Mouse (Mus musculus) CD4-positive helper T cell, adult 2 months (primary cell): ENCODE measurements around the gene Dram2.
"Not testable (repeated sequence)": the region's sequence is repeated elsewhere in the genome, so short reads cannot be mapped to it uniquely, and the experiment has no call there.

Experiments
- DNase-seq: peaks from one replicate; pipeline ENCODE4 v3.0.0-alpha.2; 2012; ENCODE audit warnings: low read depth, missing footprints, low spot score

The Dram2 gene

DNA sequence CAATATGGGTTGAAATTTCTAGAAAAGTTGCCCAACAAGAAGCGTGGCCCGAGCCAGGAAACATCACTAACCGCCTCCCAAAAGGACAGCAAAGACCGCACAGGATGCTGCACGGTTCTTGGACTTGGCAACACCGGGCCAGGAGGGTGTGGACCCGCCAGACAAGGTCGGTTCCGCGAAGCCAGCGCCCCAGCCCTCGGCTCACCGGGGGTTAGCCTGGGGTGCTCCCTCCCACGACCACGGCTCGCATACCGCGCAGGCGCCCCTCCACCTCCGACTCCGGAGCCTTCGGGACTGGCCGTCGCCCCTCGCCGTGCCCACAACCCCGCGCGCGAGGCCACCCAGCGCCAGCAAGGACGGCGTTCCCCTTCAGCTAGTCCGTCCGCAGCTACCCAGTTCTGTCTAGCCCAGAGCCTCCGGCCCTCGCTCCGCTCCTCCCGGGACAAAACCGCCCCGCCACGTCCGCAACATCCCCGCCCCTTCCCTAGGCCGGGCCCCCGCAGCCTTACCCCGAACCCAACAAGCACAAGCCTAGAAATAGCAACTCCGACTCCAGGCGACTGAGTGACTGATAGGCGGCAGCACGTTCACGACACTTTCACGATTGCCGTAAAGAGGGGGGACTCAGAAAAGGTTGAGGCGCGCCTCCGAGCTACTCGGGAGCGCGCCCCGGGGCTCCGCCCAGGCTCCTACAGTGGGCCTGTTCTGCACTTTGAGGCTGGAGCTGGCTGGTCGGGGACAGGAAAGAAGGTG is at the start of gene Dram2, which contains the start of gene Cept1:
Gene Dram2 (plus strand): TSS at position 628 of the 753 bp plus-strand sequence.
Gene Cept1 (minus strand): TSS at position 632 of the 753 bp plus-strand sequence.
- DNase-seq, result peak; percentile 98

DNA sequence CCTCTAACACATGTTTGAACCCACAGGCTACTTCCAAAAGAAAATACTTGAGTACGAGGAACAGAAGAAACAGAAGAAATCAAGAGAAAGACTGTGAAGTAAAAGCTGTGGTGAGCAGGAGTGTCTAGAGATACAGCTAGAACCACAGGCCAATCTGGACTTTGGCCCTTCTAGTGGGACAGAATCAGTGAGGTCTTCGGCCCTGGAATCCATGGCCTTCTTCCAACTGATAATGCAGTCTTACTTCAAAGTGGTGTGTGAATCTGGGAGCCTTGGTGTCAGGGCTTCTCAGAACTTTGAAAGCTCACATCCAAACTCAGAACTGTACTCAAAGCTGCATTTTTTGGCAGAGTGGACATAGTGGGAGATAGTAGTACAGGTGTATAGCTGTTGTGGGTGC is 47.1 kb upstream of the Dram2 start:
- no peak for DNase-seq

DNA sequence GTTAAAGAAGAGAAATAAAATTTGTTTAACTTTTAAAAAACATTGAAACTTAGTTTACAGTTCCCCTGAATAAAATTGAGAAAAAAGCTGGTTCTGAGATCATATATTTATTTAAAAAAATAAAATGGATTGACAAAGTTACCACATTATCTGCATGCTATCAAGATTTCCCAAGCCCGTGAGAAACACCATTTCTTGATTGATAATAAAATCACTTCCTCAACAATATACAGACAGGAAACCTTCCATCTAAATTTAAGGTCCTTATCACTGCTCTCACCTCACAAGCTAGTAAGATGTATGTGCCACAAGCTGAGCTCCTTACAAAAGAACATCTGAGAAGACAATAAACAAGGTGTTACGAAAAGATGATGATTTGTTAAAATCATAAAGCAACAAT is 44.7 kb upstream of the Dram2 start:
- no peak for DNase-seq

DNA sequence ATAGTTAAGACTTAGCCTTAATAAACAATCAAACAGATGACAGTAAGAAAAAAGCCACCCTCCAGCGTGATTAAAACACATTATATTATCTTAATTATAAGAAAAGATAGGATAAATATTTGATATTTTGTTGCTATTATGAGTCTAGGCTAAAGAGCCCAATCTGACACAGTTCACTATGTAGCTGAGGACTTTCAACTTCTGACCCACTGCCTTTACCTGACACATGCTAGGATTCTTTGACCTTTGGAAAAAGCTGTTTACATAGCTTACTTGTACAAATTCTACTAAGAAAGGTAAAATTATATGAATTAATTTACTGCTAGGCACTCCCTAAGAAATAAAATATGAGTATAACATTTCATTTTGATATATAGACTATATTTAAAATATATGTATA is 36.9 kb upstream of the Dram2 start:
- no peak for DNase-seq

DNA sequence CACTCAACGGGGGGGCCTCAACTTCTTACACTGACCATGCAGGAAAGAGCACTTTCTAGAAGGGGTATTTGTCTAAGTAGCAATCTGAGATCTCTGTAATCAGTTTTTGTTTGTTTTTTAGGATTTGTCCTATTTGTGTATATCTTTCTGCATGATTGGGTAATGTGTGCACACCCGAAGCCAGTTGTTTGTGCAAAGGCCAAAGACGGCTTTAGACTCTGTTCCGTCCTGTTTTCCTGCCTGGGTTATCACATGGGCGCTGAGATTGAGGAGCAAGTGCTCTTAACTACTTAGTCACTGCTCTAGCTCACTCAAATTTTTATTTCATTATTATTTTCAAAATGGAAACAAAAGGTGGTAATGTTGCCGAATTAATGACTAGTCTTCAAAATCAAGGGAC is 32.6 kb upstream of the Dram2 start:
- no peak for DNase-seq

DNA sequence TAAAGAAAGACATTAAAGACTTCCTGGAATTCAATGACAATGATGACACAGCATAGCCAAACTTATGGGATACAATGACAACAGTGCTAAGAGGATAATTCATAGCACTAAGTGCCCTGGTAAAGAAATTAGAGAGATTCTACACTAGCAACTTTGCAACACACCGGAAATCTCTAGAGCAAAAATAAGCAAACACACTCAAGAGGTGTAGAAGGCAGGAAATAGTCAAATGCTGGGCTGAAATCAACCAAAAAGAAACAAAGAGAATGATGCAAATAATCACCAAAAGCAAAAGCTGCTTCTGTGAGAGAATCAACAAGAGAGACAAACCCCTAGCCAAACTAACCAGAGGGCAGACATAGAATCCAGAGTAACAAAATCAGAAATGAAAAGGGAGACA is 24.9 kb upstream of the Dram2 start:
- DNase-seq, result no peak

DNA sequence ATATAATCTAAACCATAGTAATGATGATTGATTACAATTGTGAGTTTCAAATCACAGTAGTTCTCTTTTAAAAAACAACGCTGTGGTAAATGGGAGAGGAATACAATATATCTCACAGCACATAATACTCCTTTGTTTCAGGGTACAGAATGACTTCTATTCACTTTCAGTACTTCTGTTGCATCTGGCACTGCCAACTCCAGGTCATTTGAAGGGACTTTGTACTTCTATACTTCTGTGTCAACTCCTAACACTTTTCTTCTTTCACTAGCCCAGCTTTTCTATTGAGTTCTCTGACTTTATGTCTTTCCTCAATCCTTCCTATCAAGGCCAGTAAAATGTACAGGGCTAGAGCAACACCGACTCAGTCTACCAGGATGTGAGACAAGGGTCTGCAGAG is 21.2 kb upstream of the Dram2 start:
- DNase-seq, result no peak

DNA sequence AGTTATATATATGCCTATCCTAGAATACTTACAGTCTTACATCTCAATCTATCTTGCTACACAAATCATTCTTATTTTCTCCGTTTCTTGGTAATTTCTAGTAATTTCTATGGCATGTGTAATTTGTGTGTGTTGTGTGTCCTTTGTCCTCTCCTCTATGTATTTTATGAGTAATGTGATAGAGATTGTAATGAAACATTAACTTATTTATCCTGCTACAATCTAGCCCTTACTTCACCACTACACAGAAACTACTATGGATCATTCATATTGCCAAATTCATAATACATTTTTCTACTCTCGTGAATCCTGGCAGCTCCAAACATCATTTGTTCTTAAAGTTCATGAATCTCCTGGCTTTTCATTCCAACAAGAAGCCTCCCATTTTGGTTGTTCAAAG is 19.6 kb upstream of the Dram2 start:
- DNase-seq, result no peak

DNA sequence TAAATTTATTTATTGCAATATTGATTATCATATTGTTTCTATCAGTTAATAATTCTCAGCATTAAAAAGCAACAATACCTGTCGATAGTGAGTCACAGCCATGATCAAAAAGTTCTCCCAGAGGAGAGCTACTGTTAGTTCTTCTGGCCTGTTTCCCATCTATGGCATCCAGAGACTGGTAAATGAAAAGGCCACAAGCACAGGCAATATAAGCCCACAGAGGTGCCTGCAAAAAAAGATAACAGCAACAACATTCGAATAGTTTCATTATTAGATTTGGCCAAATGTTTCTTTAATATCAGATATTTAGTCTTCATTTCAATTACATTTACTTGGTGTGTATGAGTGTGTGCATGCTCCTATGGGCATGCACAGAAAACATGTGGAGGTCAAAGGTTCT is 14.3 kb upstream of the Dram2 start:
- DNase-seq, result no peak

DNA sequence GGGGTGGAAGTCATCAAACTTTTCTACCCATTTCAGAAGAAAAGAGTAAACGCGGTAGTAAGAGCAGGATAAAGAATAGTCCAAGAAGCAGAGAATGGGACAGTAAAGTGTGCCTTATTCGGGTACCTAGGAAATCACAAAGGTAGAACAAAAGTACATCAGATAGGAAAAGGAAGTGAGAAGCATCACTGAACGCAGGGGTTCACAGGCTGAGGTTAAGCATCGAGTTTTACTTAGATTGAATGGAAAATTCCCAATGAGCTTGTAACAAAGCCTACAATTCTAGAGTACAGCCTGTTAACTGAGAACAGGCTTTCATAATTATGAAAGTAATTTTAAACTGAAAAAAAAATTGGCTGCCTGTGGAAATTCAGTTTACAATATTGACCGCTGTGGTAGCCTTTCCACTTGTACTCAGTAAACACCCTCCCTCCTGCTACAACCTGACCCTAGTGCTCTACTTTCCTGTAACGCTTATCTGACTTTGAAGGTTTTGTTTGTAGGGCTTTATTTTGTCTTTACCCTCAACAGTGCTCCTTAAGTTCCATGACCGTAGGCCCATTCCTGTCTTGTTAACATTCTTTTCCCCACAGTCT is 2.8 kb upstream of the Dram2 start:
- peak; percentile 53 for DNase-seq

DNA sequence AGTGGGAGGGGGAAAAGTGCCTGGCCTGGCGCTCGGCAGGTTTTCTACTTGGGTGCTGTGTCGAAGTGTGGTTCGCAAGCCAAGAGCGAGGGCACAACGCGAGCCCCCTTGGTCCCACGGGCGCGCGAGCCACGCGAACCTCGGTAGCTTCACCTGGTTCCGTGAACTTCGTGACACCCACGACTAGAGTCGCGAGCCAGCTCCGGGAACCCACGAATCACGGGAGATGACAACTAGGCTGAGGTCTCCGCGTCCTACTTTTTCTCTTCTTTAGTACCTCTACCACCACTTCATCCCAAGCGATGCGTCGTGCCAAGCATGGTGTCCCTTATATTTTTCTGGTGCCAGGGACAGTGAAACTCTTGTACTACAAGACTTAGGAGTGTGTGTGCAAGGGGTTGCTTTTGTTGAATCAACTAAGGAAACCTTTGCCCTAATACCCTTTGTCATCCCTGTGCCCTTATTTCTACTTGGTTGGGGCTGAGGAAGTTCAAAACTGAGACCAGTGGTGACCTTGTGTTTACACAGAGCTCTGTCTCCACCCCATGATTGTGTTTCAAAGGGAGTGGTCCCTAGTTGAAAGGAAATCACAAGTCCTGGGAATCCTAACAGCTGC is 434 bp downstream of the Dram2 start:
- no peak for DNase-seq

DNA sequence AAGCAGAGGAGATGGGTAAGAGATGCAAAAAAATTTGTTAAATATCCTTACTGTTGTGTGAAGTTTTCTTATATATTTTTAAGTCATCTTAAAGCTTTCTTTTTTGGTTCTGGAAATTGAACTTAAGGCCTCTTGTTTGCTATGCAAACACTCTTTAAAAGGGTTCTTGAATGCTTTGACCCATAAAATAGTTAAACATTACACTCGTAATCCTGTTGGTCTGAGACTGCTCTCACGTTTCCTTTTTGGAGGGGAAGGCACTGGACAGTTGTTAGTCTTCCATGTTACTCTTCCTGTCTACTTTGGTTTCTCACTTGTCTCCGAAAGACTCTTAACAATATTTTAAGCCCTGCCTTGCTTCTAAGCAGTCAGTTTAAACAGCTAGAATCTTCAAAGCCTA is 1.4 kb downstream of the Dram2 start:
- DNase-seq, result no peak

DNA sequence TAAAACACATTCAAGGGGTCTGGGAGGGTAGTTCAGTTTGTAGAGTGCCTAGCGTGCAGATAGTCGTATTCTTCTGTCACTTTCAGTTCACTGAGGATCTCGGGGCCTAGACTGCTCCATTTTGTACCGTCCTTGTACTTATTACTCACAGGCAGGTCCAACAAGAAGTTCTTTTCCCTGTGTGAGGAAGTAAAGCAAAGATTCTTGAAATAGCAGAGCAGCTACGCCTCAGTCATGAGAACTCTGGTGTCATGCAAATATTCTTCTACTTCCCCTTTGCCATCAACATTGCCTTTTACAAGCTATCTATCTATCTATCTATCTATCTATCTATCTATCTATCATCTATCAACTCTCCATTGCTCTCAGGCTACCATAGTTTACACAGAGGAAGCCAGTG is 5.8 kb downstream of the Dram2 start:
- no peak for DNase-seq

DNA sequence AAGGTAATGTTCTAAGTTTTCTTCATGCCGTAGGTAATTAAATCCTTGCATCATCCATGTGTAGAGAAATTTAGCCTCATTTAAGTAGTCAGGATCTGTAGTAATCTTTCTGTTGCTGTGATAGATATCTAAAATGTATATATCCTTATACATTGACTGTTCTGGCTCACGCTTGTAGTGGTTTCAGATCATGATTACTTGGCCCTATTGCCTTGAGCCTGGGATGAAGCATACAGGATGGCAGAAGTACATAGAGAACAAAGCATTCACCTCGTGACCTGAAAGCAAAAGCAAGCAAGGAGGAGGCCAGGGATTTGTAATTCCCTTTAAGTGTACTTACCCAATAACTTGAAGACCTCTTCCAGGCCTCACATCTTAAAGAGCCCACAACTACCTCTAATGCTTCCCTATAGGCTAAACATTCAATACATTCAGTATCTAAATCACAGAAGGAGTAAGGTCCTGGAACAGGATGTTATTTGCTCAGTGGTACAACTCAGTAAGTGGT is 8.2 kb downstream of the Dram2 start:
- no peak for DNase-seq

DNA sequence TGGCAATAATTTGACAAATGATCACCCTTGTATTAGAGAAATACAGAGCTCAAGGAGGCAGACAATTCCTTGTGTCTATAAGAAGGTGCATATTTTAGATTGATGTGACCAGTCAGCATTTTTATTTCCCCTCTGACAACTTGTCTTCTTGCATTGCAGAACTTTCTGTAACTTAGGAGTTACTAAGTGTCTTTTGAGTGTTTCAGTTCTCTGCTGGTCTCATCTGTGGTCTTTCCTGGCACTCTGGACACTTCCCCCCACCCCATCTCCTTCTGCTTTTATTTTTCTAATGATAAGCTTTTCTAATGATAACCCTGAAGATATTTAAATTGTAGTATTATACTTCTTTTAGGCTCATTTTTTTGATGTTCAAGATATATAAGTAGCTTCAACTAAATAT is 10.7 kb downstream of the Dram2 start:
- DNase-seq, result no peak

DNA sequence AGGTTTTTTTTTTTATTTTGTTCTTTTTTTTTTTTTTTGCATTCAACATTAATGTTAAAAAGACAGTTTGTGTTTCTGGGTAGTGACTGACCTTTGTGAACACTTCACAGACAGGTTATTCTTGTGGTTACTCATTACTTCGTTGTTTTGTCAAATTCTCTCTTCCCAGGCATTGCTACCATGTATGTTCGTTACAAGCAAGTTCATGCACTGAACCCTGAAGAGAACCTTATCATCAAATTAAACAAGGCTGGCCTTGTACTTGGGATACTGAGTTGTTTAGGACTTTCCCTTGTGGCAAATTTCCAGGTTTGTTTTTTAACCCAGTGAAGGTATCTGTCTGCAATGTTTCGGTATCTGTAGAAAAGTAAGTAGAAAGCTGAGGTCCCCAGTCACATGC is 18.3 kb downstream of the Dram2 start:
- DNase-seq, result no peak

DNA sequence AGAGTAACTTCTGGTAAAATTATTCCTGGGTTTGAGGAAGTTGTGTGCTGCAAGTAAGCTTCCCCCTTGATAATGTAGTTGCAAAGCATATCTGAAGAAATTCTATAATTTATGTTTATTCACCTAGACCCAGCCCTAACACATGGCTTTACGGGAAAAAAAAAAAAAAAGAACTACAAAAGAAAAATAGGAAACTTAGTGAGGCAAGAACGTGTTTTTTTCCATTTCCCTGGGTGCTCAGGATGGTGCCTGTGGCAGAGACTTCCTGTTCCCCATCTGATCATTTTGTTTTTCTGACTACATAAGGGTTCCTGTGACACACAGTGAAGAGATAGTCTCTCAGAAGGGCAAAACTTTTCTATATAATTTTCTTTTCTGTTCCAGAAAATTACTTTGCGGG is 25.6 kb downstream of the Dram2 start:
- no peak for DNase-seq

DNA sequence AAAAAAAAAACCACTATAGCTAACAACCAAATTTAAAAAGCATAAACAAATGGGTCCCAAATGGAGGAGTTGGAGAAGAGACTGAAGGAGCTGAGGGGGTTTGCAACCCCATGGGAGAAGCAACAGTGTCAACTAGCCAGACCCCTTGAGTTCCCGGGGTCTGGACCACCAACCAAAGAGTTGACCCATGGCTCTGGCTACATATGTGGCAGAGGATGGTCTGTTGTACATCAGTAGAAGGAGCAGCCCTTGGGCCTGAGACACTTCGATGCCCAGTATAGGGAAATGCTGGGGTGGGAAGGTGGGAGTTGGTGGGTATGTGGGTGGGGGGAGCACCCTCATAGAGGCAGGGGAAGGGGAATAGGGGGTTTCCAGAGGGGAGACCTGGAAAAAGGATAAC is 31.7 kb downstream of the Dram2 start:
- no peak for DNase-seq

DNA sequence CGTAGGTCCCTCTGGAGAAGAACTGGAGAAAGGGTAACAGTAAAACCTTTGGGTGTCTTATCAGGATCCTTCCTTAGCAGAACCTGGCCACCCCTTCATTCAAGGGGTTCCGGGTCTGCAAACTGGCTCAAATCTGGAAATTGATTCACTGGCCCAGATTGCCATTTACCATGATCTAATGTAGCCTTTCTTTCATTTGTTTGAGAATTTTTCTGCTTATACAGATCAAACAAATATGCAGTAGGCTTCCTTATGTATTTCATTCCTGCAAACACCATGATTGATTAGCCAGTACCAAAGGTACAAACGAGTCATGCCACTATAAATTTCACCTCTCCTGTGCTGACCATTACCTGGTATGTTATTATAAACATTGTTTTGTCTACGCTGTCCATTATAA is 46.0 kb downstream of the Dram2 start:
- DNase-seq, result not testable (repeated sequence)

DNA sequence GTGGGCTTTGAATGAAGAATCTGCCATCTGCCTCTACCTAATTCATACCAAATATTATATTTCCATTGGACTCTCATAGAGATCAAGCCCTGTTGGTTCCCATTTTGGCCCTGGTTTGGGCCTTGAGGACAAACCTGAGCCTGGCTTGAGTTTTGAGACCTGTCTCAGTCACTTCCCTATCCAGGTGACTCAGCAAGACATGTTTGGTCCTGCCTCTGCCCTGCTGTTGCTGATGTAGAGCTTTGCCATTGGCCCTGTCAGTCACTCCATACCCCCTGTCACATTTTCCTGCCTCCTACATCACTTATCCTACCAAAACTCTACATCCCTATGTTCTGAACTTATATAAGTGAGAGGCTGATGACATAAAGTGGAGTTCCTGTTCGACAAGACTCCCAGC is 70.5 kb downstream of the Dram2 start:
- no peak for DNase-seq
